Mouse (Mus musculus) ES-Bruce4 (cell line): ENCODE data around the gene Iqcn. TPM values are rescaled to one million over a fixed set of nuclear protein-coding genes. Genes with fewer than 3 reads are reported as not detected.

Experiments
- H3K27ac ChIP-seq: 2 replicates; pipeline ENCODE4 v1.5.1; 2012; ENCODE audit warnings: low read length, inconsistent platforms; ENCODE audit not compliant: insufficient read depth
- H3K27me3 ChIP-seq: 2 replicates; pipeline ENCODE4 v1.6.1; 2012; ENCODE audit warnings: mild to moderate bottlenecking, low read length, inconsistent platforms; ENCODE audit not compliant: control insufficient read depth, poor library complexity, insufficient read depth, severe bottlenecking
- H3K36me3 ChIP-seq: 2 replicates; pipeline ENCODE4 v1.6.1; 2012; ENCODE audit warnings: inconsistent platforms, mild to moderate bottlenecking, low read length, moderate library complexity; ENCODE audit not compliant: control insufficient read depth, poor library complexity, insufficient read depth, severe bottlenecking
- H3K4me1 ChIP-seq: one replicate; pipeline ENCODE4 v1.8.1; 2011; ENCODE audit warnings: low read length; ENCODE audit not compliant: control insufficient read depth, insufficient read depth
- H3K4me3 ChIP-seq: 2 replicates; pipeline ENCODE4 v1.5.1; 2011; ENCODE audit warnings: low read depth, mild to moderate bottlenecking, low read length
- H3K9ac ChIP-seq: 2 replicates; pipeline ENCODE4 v1.6.1; 2012; ENCODE audit warnings: low read depth, mild to moderate bottlenecking, inconsistent platforms; ENCODE audit not compliant: poor library complexity, severe bottlenecking
- H3K9me3 ChIP-seq: replicated peaks from 2 replicates; pipeline ENCODE4 v1.6.1; 2012; ENCODE audit warnings: mild to moderate bottlenecking, low read length, inconsistent platforms; ENCODE audit not compliant: control insufficient read depth, poor library complexity, insufficient read depth, severe bottlenecking
- CTCF ChIP-seq: IDR thresholded peaks from one replicate; pipeline ENCODE4 v1.8.1; 2011; ENCODE audit warnings: low read depth, low read length
- EP300 ChIP-seq: IDR thresholded peaks from 2 replicates; pipeline ENCODE4 v1.6.1; 2011; ENCODE audit warnings: low read depth, low read length; ENCODE audit not compliant: insufficient read depth
- POLR2A ChIP-seq: IDR thresholded peaks from one replicate; pipeline ENCODE4 v1.8.1; 2011; ENCODE audit warnings: low read length; ENCODE audit not compliant: insufficient read depth
- polyA plus RNA-seq: library from polyadenylated mRNA; stranded (reverse); fragments of >200 nt; gene quantifications from 2 replicates; pipeline ENCODE4 v1.2.4, GENCODE M21; 2011; ENCODE audit warnings: low read depth; ENCODE audit not compliant: missing spikeins, insufficient read depth, insufficient read length

Gene Iqcn
- polyA plus RNA-seq, 1 experiment, result not detected

DNA sequence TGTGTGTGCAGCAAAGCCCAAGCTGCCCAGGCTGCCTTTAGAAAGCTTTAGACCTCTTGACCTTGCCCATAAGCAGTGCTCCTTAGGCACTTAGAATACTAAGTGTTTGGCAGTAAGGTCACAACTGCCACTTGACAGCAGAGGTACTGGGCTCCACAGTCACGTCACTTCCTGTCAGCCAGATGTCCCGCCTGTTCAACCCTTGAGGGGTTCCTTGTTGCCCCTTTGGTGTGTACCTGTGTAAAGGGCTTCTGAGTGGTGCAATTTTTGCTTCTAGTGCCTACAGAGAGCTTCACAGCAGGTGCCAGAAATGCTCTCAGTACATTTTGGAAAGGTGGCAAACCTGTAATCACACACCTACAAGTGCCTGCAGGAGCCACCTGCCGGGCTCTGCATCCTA, 35.0 kb downstream of the Iqcn start:
- Histone ChIP-seq H3K9ac (no peak overlapping the region), H3K27ac (no peak overlapping the region), H3K4me1 (no peaks in the 10 kb centered on the region), H3K27me3 (no peaks in the 10 kb centered on the region), H3K9me3 (no peaks in the 10 kb centered on the region), H3K4me3 (no peak overlapping the region), H3K36me3 (no peaks in the 10 kb centered on the region)
- no peak for TF ChIP-seq CTCF
- no peak for TF ChIP-seq EP300
- TF ChIP-seq POLR2A, result no peak

DNA sequence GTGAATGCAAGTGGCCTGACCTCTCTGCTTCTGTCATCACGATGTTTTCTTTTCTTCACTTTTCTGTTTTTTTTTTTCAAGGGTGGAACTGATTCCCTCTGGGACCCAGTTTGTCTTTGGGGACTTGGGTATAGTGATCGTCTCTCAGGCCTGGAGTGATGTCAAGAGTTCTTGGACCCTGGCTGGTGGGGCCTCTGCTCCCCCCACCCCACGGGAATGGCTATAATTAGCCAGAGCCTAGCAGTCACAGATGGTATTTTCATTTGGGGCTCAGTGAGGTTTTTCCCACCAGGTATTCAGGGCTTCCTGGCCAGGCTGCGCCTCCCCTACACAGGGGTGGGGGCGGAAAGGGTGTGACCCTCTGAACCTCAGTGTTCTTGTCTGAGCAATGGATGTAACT, 38.4 kb downstream of the Iqcn start:
- Histone ChIP-seq H3K36me3 (no peaks in the 10 kb centered on the region), H3K9me3 (no peaks in the 10 kb centered on the region), H3K4me3 (no peak overlapping the region), H3K27me3 (no peaks in the 10 kb centered on the region), H3K27ac (no peak overlapping the region), H3K9ac (no peak overlapping the region), H3K4me1 (no peaks in the 10 kb centered on the region)
- no peak for TF ChIP-seq EP300
- no peak for TF ChIP-seq POLR2A
- no peak for TF ChIP-seq CTCF

DNA sequence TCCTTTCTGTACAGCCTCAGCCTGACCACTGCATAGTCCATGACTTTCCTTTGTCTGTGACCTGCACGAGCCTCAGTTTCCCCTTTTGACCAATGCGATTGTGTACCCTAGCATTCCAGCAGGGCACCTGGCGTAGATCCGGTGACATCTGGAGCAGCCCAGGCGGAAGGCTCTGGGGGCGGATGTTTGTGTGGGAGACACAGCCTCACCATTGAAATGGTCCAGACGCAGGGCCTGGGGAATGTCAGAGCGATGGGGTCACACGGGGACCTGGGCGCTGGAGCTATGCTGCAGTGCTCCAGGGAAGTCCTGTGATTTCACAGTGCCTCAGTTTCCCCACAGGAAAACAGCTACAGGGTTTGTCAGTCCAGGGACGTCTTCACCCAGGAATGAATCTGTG, 38.9 kb downstream of the Iqcn start:
- no peak overlapping the region for H3K9ac ChIP-seq
- no peak overlapping the region for H3K27ac ChIP-seq
- no peaks in the 10 kb centered on the region for H3K4me1 ChIP-seq
- no peak for TF ChIP-seq EP300
- TF ChIP-seq CTCF, result no peak
- TF ChIP-seq POLR2A, result no peak
- no peaks in the 10 kb centered on the region for H3K27me3 ChIP-seq
- no peaks in the 10 kb centered on the region for H3K9me3 ChIP-seq
- no peaks in the 10 kb centered on the region for H3K36me3 ChIP-seq
- H3K4me3 ChIP-seq, result no peak overlapping the region

DNA sequence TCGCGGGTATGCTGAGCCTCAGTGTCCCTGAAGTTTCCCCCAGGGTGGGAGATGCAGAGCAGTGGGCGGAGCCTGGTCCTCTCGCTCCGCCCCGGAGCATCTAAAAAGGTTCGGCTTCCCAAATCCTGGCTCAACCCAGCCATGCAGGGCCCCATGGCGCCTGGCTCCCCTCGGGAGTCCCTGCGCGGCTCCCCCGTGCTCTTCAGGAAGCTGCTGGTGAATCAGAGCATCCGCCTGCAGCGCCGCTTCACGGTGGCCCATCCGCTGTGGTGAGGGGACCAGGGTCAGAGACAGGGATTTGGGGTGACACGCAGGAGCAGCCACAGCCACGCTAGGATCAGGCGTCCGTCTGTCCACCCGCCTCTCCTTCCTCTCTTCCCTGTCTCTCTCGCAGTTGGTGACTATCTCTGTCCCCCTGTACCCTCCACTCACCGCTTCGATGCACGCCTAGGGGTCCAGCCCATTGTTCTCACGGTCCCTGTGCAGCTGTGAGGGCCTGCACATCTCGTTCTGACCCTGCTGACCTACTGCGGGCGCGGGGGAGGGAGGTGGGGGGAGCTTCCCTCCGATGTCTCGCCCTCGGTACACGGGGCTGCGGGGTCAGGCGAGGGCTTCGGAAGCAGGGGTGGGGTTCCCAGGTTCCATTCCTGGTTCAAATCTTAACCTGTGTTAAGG, 39.9 kb downstream of the Iqcn start:
- Histone ChIP-seq H3K9me3 (no peaks in the 10 kb centered on the region), H3K4me3 (peak overlapping the region; percentile 58), H3K4me1 (no peaks in the 10 kb centered on the region), H3K27me3 (no peaks in the 10 kb centered on the region), H3K36me3 (no peaks in the 10 kb centered on the region), H3K27ac (no peak overlapping the region), H3K9ac (peak overlapping the region; percentile 64)
- TF ChIP-seq CTCF, result no peak
- no peak for TF ChIP-seq POLR2A
- no peak for TF ChIP-seq EP300

DNA sequence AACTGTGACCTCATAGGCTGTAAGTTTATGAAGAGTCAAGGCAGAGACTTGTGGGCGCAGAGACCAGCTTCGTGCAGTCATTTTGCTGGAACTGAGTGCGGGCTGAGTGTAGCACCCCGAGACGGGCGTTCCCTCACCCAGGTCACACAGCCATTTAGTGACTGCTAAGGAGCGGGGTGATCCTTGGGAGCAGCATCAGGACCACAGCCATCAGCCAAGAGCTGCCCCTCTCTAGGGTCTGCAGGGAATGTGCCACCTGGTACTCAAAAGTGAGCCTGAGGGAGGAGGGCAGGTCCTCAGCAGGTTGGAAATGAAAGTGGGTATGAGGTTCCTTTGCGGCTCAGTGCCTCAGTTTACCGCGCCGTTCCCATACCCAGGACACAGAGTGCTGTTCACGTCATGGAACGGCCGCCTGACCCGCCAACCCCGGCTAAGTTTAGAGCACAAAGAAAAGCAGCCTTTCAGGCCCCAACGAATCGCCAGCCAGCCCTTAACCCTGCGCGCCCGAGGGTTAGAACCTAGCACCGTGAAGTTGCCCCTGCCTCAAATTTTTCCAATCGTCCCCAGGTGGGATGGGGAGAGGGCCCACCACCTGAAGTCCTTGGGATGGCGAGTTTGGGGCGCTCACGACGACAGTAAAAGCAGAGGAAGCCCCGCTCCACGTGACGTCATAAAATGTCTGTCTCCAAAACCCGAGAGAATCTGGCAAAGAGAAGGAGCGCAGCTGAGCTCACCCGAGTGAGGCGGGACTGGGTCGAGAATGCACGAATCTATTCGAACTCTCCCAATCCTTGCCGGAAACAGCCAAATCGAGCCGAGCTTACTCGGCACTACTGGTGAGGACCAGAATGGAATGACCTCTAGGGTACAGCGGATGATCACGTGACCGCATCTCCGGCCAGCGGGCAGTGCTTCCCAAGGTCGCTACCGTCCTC, 40.7 kb downstream of the Iqcn start:
- TF ChIP-seq POLR2A (no peak), CTCF (no peak), EP300 (no peak)
- Histone ChIP-seq H3K27ac (no peak overlapping the region), H3K4me1 (no peaks in the 10 kb centered on the region), H3K36me3 (no peaks in the 10 kb centered on the region), H3K9ac (peak overlapping the region; percentile 64), H3K27me3 (no peaks in the 10 kb centered on the region), H3K9me3 (no peaks in the 10 kb centered on the region), H3K4me3 (peak overlapping the region; percentile 58)

DNA sequence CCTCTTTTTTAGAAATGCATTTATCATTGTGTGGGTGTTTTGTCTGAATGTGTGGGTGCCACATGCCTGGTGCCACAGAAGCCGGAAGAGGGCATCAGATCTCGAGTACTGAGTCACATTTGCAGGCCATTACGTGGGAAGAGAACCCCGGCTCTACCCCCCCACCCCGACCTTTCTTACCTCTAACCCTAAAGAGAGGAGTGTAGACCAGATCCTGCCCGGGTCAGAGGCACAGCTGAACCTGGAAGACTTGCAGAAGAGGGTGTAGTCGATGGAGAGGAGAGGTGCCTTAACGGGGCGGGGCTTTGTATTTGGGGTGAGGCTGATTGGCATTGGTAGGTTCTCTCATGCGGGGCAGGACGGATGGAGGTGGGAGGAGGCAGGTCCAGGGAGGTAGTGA, 41.5 kb downstream of the Iqcn start:
- no peak overlapping the region for H3K9ac ChIP-seq
- H3K36me3 ChIP-seq, result no peaks in the 10 kb centered on the region
- TF ChIP-seq EP300 (no peak), POLR2A (no peak), CTCF (no peak)
- no peaks in the 10 kb centered on the region for H3K27me3 ChIP-seq
- no peaks in the 10 kb centered on the region for H3K4me1 ChIP-seq
- H3K4me3 ChIP-seq, result no peak overlapping the region
- H3K9me3 ChIP-seq, result no peaks in the 10 kb centered on the region
- no peak overlapping the region for H3K27ac ChIP-seq
